Mouse (Mus musculus) limb, embryonic 13.5 days (tissue): ENCODE measurements around the gene Bmi1. TPM values are rescaled to one million over a fixed set of nuclear protein-coding genes. Genes with fewer than 3 reads are reported as not detected.

Source experiments
- ATAC-seq: fragments of 200-750 bp; cut with Nextera tagmentation; 2 replicates; pipeline ENCODE4 v1.8.0; 2017; ENCODE audit warnings: low read depth, moderate number of reproducible peaks, moderate TSS enrichment; ENCODE audit not compliant: low FRiP score
- H3K27ac ChIP-seq: fragments of 300-500 bp; sonication (generic); 2 replicates; pipeline ENCODE4 v1.5.1; 2015; ENCODE audit warnings: inconsistent platforms, mild to moderate bottlenecking, moderate library complexity
- H3K27me3 ChIP-seq: fragments of 300-500 bp; sonication (generic); 2 replicates; pipeline ENCODE4 v1.6.1; 2015; ENCODE audit warnings: mild to moderate bottlenecking, inconsistent platforms
- H3K36me3 ChIP-seq: fragments of 300-500 bp; sonication (generic); 2 replicates; pipeline ENCODE4 v1.6.1; 2015; ENCODE audit warnings: inconsistent platforms, mild to moderate bottlenecking, moderate library complexity
- H3K4me1 ChIP-seq: fragments of 300-500 bp; sonication (generic); 2 replicates; pipeline ENCODE4 v1.6.1; 2015; ENCODE audit warnings: inconsistent platforms
- H3K4me2 ChIP-seq: fragments of 300-500 bp; sonication (generic); replicated peaks from 2 replicates; pipeline ENCODE4 v1.6.1; 2015; ENCODE audit warnings: inconsistent platforms, mild to moderate bottlenecking, moderate library complexity
- H3K4me3 ChIP-seq: fragments of 300-500 bp; sonication (generic); 2 replicates; pipeline ENCODE4 v1.5.1; 2015; ENCODE audit warnings: moderate library complexity, mild to moderate bottlenecking, inconsistent platforms
- H3K9ac ChIP-seq: fragments of 300-500 bp; sonication (generic); 2 replicates; pipeline ENCODE4 v1.6.1; 2015; ENCODE audit warnings: mild to moderate bottlenecking, inconsistent platforms
- H3K9me3 ChIP-seq: fragments of 300-500 bp; sonication (generic); 2 replicates; pipeline ENCODE4 v1.6.1; 2016; ENCODE audit warnings: inconsistent platforms
- WGBS: fragments of 180-500 bp; shearing (Covaris S2); methylation state at CpG from one replicate; pipeline ENCODE4 v1.1.7; 2015; 5-methylcytosine and 5-hydroxymethylcytosine counted together
- polyA plus RNA-seq: library from polyadenylated mRNA; unstranded; fragments of >200 nt; fragmentation: Nextera tagmentation; extraction: Ambion mirVana; gene quantifications from 2 replicates; pipeline ENCODE4 v1.2.1, GENCODE M21; 2015

The Bmi1 gene
- polyA plus RNA-seq: 23.3 and 23.7 TPM in 2 replicates

GRCm38 (mm10) chr2:18676936-18677491, at the start of gene Bmi1:
Gene Bmi1, plus strand, starts transcription at chr2:18677018.
- Histone ChIP-seq H3K4me1 (peaks cover 38% of the 10 kb centered on the region), H3K9ac (peak within 1 kb of the TSS; percentile 89), H3K27me3 (peaks cover 26% of the 10 kb centered on the region), H3K4me3 (peak within 1 kb of the TSS; percentile 83), H3K27ac (peak within 1 kb of the TSS; percentile 88), H3K36me3 (no peaks in the 10 kb centered on the region), H3K9me3 (no peaks in the 10 kb centered on the region), H3K4me2 (peak within 1 kb of the TSS; percentile 80)
- ATAC-seq: peak; percentile 68
- 2% methylated on average over 57 of the region's 77 CpGs for WGBS

- no peak overlapping the region for H3K4me3 ChIP-seq
- no peaks in the 10 kb centered on the region for H3K36me3 ChIP-seq
- H3K4me2 ChIP-seq: no peak overlapping the region
- H3K9ac ChIP-seq: no peak overlapping the region
- no peak for ATAC-seq
- no peak overlapping the region for H3K27ac ChIP-seq
- H3K9me3 ChIP-seq: no peaks in the 10 kb centered on the region
- 73% methylated on average over 5 of the region's 5 CpGs for WGBS
- no peaks in the 10 kb centered on the region for H3K4me1 ChIP-seq
- 0 out of 2 replicates have a peak, but pooled peaks cover 8% of the 10 kb centered on the region for H3K27me3 ChIP-seq
Observed at GRCm38 (mm10) chr2:18630547-18630946, 46.3 kb upstream of the Bmi1 start.

- H3K4me3 ChIP-seq: no peak overlapping the region
- H3K27ac ChIP-seq: no peak overlapping the region
- H3K4me2 ChIP-seq: no peak overlapping the region
- ATAC-seq: no peak
- WGBS: 87% methylated on average over 8 of the region's 8 CpGs
- no peak overlapping the region for H3K9ac ChIP-seq
- no peaks in the 10 kb centered on the region for H3K4me1 ChIP-seq
- H3K9me3 ChIP-seq: no peaks in the 10 kb centered on the region
- 0 out of 2 replicates have a peak, but pooled peaks cover 5% of the 10 kb centered on the region for H3K27me3 ChIP-seq
- no peaks in the 10 kb centered on the region for H3K36me3 ChIP-seq
Observed at GRCm38 (mm10) chr2:18635052-18635451, 41.8 kb upstream of the Bmi1 start.

DNA sequence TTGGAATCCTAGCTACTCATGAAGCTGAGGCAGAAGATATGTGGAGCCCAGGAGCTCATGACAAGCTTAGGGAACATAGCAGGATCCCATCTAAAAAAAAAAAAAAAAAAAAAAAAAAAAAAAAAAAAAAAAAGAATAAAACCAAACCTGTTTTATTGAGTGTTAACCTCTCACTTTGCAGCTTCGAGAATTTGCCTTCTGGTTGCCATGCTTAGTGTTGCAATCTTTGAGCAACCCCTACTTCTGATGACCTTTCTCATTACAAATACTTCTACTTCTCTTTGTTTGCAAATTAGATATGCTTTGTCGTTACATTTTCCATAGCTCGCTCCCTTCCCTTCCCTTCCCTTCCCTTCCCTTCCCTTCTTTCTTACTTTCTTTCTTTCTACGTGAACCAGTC, 28.3 kb upstream of the Bmi1 start:
- no peak overlapping the region for H3K4me2 ChIP-seq
- H3K27ac ChIP-seq: no peak overlapping the region
- H3K9ac ChIP-seq: no peak overlapping the region
- H3K9me3 ChIP-seq: no peaks in the 10 kb centered on the region
- H3K27me3 ChIP-seq: peaks cover 3% of the 10 kb centered on the region
- no peaks in the 10 kb centered on the region for H3K36me3 ChIP-seq
- H3K4me1 ChIP-seq: no peaks in the 10 kb centered on the region
- H3K4me3 ChIP-seq: no peak overlapping the region
- no peak for ATAC-seq
- WGBS: 80% methylated on average over 4 of the region's 4 CpGs

GRCm38 (mm10) chr2:18654821-18655220, 22.0 kb upstream of the Bmi1 start:
- Histone ChIP-seq H3K4me2 (no peak overlapping the region), H3K9ac (no peak overlapping the region), H3K9me3 (no peaks in the 10 kb centered on the region), H3K36me3 (no peaks in the 10 kb centered on the region), H3K4me3 (no peak overlapping the region), H3K27ac (no peak overlapping the region), H3K4me1 (no peaks in the 10 kb centered on the region), H3K27me3 (peaks cover 5% of the 10 kb centered on the region; the same call in 1 of the 2 replicates)
- ATAC-seq: no peak
- 60% methylated on average over 5 of the region's 5 CpGs for WGBS

DNA sequence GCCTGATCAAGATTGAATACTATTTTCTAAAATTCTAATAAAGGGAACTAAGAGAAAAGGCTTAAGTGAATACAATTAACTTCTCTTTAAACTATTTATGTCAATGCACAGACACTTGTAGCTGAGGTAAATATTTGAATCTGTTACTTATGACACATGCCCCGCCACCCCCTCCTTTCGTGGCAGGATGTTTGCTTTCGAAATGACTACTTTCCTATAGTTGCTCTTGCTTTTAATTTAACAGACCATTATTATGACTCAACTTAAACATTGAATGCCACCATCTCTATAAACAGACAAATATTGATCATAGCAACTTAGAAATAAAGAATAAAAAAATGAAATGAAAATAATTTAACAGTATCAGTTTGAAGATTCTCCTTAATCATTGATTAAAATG, 12.8 kb upstream of the Bmi1 start:
- Histone ChIP-seq H3K4me2 (no peak overlapping the region), H3K4me3 (no peak overlapping the region), H3K9me3 (no peaks in the 10 kb centered on the region), H3K4me1 (no peaks in the 10 kb centered on the region), H3K9ac (no peak overlapping the region), H3K36me3 (no peaks in the 10 kb centered on the region), H3K27me3 (peaks cover 16% of the 10 kb centered on the region; the same call in 1 of the 2 replicates), H3K27ac (no peak overlapping the region)
- ATAC-seq: no peak
- 89% methylated on average over 3 of the region's 3 CpGs for WGBS

- no peak overlapping the region for H3K27ac ChIP-seq
- H3K36me3 ChIP-seq: no peaks in the 10 kb centered on the region
- peaks cover 19% of the 10 kb centered on the region for H3K4me1 ChIP-seq
- H3K4me2 ChIP-seq: no peak overlapping the region
- 18% methylated on average over 6 of the region's 6 CpGs for WGBS
- H3K27me3 ChIP-seq: peaks cover 19% of the 10 kb centered on the region
- no peaks in the 10 kb centered on the region for H3K9me3 ChIP-seq
- no peak for ATAC-seq
- no peak overlapping the region for H3K9ac ChIP-seq
- no peak overlapping the region for H3K4me3 ChIP-seq
Observed at GRCm38 (mm10) chr2:18671041-18671440, 5.8 kb upstream of the Bmi1 start.

DNA sequence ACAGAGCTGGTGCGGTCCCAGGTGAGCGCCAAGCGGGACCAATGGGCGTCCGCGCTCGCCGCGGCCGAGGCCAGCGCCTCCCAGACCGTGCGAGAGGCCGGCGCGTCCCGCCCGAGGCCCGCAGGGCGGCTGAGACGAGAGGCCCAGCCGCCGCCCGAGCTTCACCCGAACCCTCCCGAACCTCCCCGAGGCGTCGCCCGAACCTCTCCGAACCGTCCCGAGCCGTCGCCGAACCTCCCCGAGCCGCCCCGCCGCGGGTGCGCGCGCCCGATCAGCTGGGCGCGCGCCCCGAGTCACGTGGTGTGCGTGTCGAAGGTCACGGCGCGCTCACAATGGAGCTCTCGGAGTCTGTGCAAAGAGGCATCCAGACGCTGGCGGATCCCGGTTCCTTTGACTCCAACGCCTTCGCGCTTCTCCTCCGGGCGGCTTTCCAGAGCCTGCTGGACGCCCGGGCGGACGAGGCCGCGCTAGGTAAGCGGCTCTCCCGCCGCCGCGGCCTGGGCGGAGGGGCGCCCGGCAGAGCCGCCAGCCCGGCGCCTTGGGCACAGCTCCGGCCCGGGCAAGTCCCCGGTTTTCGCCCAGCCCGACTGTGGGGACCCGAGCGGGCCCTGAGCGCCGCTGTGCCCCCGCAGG, 4.6 kb upstream of the Bmi1 start, which contains the start of gene Commd3:
Gene Commd3, plus strand, starts transcription at position 252 of the 633 bp plus-strand sequence.
- peak within 1 kb of the TSS; percentile 98 for H3K9ac ChIP-seq
- peak within 1 kb of the TSS; percentile 87 for H3K4me3 ChIP-seq
- H3K27ac ChIP-seq: peak within 1 kb of the TSS; percentile 97
- no peaks in the 10 kb centered on the region for H3K36me3 ChIP-seq
- WGBS: under 1% methylated on average over 87 of the region's 91 CpGs
- H3K27me3 ChIP-seq: peaks cover 16% of the 10 kb centered on the region
- peaks cover 20% of the 10 kb centered on the region for H3K4me1 ChIP-seq
- H3K4me2 ChIP-seq: peak within 1 kb of the TSS; percentile 81
- H3K9me3 ChIP-seq: no peaks in the 10 kb centered on the region
- ATAC-seq: peak; percentile 91

DNA sequence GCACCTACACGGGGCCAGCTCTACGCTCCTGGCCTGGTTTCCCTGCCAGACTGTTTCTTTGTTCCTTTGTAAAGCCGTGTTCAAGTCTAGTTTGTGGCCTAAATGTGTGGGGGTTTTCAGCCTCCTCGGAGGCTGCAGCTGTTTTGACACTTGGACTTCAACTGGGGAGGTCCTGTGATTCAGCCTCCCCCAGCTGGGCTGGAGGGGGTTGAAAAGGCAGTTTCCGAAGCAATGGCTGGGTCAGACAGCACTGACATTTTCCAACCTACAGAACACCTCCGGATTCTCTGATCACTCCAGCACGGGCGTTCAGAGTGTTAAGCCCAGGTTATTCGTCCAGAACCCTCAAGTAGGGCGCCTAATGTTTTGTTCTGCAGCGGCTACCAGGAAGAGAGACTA, 4.1 kb upstream of the Bmi1 start:
- peaks cover 13% of the 10 kb centered on the region for H3K27me3 ChIP-seq
- peaks cover 20% of the 10 kb centered on the region for H3K4me1 ChIP-seq
- ATAC-seq: no peak
- H3K4me2 ChIP-seq: peak overlapping the region; percentile 81
- H3K27ac ChIP-seq: peak overlapping the region; percentile 97
- under 1% methylated on average over 11 of the region's 11 CpGs for WGBS
- peak overlapping the region; percentile 98 for H3K9ac ChIP-seq
- no peaks in the 10 kb centered on the region for H3K36me3 ChIP-seq
- H3K9me3 ChIP-seq: no peaks in the 10 kb centered on the region
- H3K4me3 ChIP-seq: peak overlapping the region; percentile 87

DNA sequence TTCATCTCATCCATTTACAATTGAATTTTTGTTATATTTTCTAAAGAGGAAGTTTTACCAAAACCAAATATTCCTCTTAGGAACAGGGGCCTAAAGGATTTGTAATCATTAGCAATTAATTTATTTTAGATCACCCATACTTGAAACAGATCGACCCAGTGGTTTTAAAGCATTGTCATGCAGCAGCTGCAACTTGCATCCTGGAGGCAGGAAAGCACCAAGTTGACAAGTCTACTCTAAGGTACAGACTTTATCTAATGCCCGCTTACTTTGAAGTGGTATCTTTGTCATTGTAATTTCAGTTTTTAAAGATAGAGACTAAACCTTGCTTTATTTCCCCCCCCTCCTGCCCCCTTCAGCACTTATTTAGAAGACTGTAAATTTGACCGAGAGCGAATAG, 3.1 kb upstream of the Bmi1 start:
- Histone ChIP-seq H3K27me3 (peaks cover 10% of the 10 kb centered on the region), H3K4me1 (peaks cover 25% of the 10 kb centered on the region), H3K9ac (no peak overlapping the region), H3K4me3 (peak overlapping the region; percentile 17; the same call in 1 of the 2 replicates), H3K36me3 (no peaks in the 10 kb centered on the region), H3K4me2 (peak overlapping the region; percentile 44), H3K27ac (no peak overlapping the region), H3K9me3 (no peaks in the 10 kb centered on the region)
- WGBS: 39% methylated on average over 4 of the region's 4 CpGs
- ATAC-seq: no peak

GRCm38 (mm10) chr2:18674193-18674902, 2.5 kb upstream of the Bmi1 start:
- WGBS: 62% methylated on average over 4 of the region's 4 CpGs
- H3K4me2 ChIP-seq: peak overlapping the region; percentile 44

More at GRCm38 (mm10) chr2:18674193-18674902, 2.5 kb upstream of the Bmi1 start:
- Histone ChIP-seq H3K36me3 (no peaks in the 10 kb centered on the region), H3K4me3 (peak overlapping the region; percentile 17; the same call in 1 of the 2 replicates), H3K9me3 (no peaks in the 10 kb centered on the region), H3K27me3 (peaks cover 15% of the 10 kb centered on the region), H3K4me1 (peaks cover 25% of the 10 kb centered on the region), H3K27ac (no peak overlapping the region), H3K9ac (no peak overlapping the region)
- no peak for ATAC-seq
